Mouse (Mus musculus): ENCODE measurements around the gene Slc6a12. TPM values are rescaled to one million over a fixed set of nuclear protein-coding genes. Genes with fewer than 3 reads are reported as not detected.
A peak's percentile ranks its signal among the peaks of the same experiment; 100 is the strongest.

Slc6a12 gene
- polyA plus RNA-seq, 1 experiment from 2014 or later = 0.78 TPM

- Histone ChIP-seq H3K36me3 (ENCODE audit: control insufficient read depth, insufficient read depth, low read length) (no peaks in the 10 kb centered on the region), H3K27ac (replicated peaks; ENCODE audit: low read depth, low read length) (no peak overlapping the region), H3K4me3 (ENCODE audit: low read depth, low read length) (no peak overlapping the region), H3K27me3 (replicated peaks; ENCODE audit: control insufficient read depth, insufficient read depth, low read length) (no peaks in the 10 kb centered on the region), H3K9ac (ENCODE audit: low read depth, low read length) (no peak overlapping the region), H3K9me3 (ENCODE audit: control insufficient read depth, low read length) (no peaks in the 10 kb centered on the region), H3K4me2 (ENCODE audit: low read depth, low read length) (no peak overlapping the region), H3K4me1 (ENCODE audit: control insufficient read depth, insufficient read depth, low read length) (no peaks in the 10 kb centered on the region)
- ATAC-seq (ENCODE audit: low read depth) (no peak), DNase-seq (ENCODE audit: low spot score) (no peak)
- 66% methylated on average over 8 of the region's 8 CpGs for WGBS
Measured at GRCm38 (mm10) chr6:121336558-121336957, 6.3 kb upstream of the Slc6a12 start.

GRCm38 (mm10) chr6:121337229-121337628 lies 5.6 kb upstream of the Slc6a12 start:
- Histone ChIP-seq H3K27ac (replicated peaks; ENCODE audit: low read depth, low read length) (no peak overlapping the region), H3K27me3 (replicated peaks; ENCODE audit: control insufficient read depth, insufficient read depth, low read length) (no peaks in the 10 kb centered on the region), H3K9ac (ENCODE audit: low read depth, low read length) (no peak overlapping the region), H3K36me3 (ENCODE audit: control insufficient read depth, insufficient read depth, low read length) (no peaks in the 10 kb centered on the region), H3K4me3 (ENCODE audit: low read depth, low read length) (no peak overlapping the region), H3K9me3 (ENCODE audit: control insufficient read depth, low read length) (no peaks in the 10 kb centered on the region), H3K4me1 (ENCODE audit: control insufficient read depth, insufficient read depth, low read length) (no peaks in the 10 kb centered on the region), H3K4me2 (ENCODE audit: low read depth, low read length) (no peak overlapping the region)
- ATAC-seq (ENCODE audit: low read depth) (no peak), DNase-seq (ENCODE audit: low spot score) (no peak)
- WGBS = 84% methylated on average over 9 of the region's 9 CpGs

- Histone ChIP-seq H3K36me3 (ENCODE audit: control insufficient read depth, insufficient read depth, low read length) (no peaks in the 10 kb centered on the region), H3K4me2 (ENCODE audit: low read depth, low read length) (no peak overlapping the region), H3K27me3 (replicated peaks; ENCODE audit: control insufficient read depth, insufficient read depth, low read length) (no peaks in the 10 kb centered on the region), H3K9ac (ENCODE audit: low read depth, low read length) (no peak overlapping the region), H3K4me1 (ENCODE audit: control insufficient read depth, insufficient read depth, low read length) (no peaks in the 10 kb centered on the region), H3K27ac (replicated peaks; ENCODE audit: low read depth, low read length) (no peak overlapping the region), H3K9me3 (ENCODE audit: control insufficient read depth, low read length) (no peaks in the 10 kb centered on the region), H3K4me3 (ENCODE audit: low read depth, low read length) (no peak overlapping the region)
- 25% methylated on average over 3 of the region's 3 CpGs for WGBS
- ATAC-seq (ENCODE audit: low read depth) = peak; percentile 70
- peak; percentile 82 for DNase-seq (ENCODE audit: low spot score)
Measured at GRCm38 (mm10) chr6:121337770-121338518, 4.9 kb upstream of the Slc6a12 start.

- no peak overlapping the region for H3K27ac ChIP-seq (replicated peaks; ENCODE audit: low read depth, low read length)
- H3K4me2 ChIP-seq (ENCODE audit: low read depth, low read length) = no peak overlapping the region
- no peak for DNase-seq (ENCODE audit: low spot score)
- H3K9ac ChIP-seq (ENCODE audit: low read depth, low read length) = no peak overlapping the region
- peaks cover 4% of the 10 kb centered on the region; the same call in 1 of the 2 replicates for H3K27me3 ChIP-seq (replicated peaks; ENCODE audit: control insufficient read depth, insufficient read depth, low read length)
- no peaks in the 10 kb centered on the region for H3K9me3 ChIP-seq (ENCODE audit: control insufficient read depth, low read length)
- H3K4me1 ChIP-seq (ENCODE audit: control insufficient read depth, insufficient read depth, low read length) = no peaks in the 10 kb centered on the region
- no peak overlapping the region for H3K4me3 ChIP-seq (ENCODE audit: low read depth, low read length)
- WGBS = 45% methylated on average over 4 of the region's 4 CpGs
- no peaks in the 10 kb centered on the region for H3K36me3 ChIP-seq (ENCODE audit: control insufficient read depth, insufficient read depth, low read length)
- ATAC-seq (ENCODE audit: low read depth) = no peak; the same call in 1 of the 2 replicates
Measured at GRCm38 (mm10) chr6:121338519-121338896, 4.4 kb upstream of the Slc6a12 start.

DNA sequence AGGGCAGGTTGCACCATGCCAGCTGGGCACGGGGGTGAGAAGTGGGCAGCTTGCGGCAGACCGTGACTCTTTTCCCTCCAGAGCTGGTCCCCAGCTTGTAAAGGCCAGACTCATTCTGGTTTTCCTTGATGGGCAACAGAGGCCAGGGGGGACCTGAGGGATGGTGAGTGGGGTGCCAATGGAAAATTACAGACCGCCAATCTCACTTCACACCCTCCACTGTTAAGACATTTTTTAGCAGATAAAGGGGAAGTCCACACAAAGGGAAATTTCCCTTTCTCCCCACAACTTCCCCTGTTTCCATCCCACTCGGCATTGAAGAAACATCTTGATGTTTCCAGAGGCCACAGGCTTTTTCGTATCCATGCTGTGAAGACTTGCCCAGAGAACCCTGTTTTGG lies 1.2 kb upstream of the Slc6a12 start:
- H3K4me3 ChIP-seq (ENCODE audit: low read depth, low read length) = no peak overlapping the region
- H3K4me1 ChIP-seq (ENCODE audit: control insufficient read depth, insufficient read depth, low read length) = no peaks in the 10 kb centered on the region
- no peak overlapping the region for H3K27ac ChIP-seq (replicated peaks; ENCODE audit: low read depth, low read length)
- ATAC-seq (ENCODE audit: low read depth) (no peak), DNase-seq (ENCODE audit: low spot score) (no peak)
- no peak overlapping the region for H3K4me2 ChIP-seq (ENCODE audit: low read depth, low read length)
- no peaks in the 10 kb centered on the region for H3K36me3 ChIP-seq (ENCODE audit: control insufficient read depth, insufficient read depth, low read length)
- no peaks in the 10 kb centered on the region for H3K9me3 ChIP-seq (ENCODE audit: control insufficient read depth, low read length)
- no peak overlapping the region for H3K9ac ChIP-seq (ENCODE audit: low read depth, low read length)
- 80% methylated on average over 6 of the region's 6 CpGs for WGBS
- H3K27me3 ChIP-seq (replicated peaks; ENCODE audit: control insufficient read depth, insufficient read depth, low read length) = peaks cover 4% of the 10 kb centered on the region; the same call in 1 of the 2 replicates

DNA sequence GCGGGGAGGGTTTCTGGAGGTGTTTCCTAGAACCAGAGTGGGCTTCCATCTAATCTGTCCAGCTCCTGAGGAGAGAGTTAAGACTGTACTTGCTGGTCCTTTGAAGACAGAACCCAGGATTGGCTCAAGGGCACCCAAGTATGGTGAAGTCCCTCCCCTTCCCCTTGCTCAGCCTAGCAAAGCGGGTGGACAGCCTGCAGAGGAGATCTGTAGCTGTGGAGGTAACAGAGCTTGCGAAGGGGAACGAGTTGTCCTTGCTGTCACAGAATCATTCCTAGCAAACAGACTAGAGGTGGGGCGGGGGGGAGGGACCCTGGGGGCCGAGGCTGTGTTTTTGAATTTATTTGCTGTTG lies 871 bp downstream of the Slc6a12 start:
- no peak overlapping the region for H3K27ac ChIP-seq (replicated peaks; ENCODE audit: low read depth, low read length)
- H3K9me3 ChIP-seq (ENCODE audit: control insufficient read depth, low read length) = no peaks in the 10 kb centered on the region
- no peak for ATAC-seq (ENCODE audit: low read depth)
- H3K36me3 ChIP-seq (ENCODE audit: control insufficient read depth, insufficient read depth, low read length) = no peaks in the 10 kb centered on the region
- H3K4me3 ChIP-seq (ENCODE audit: low read depth, low read length) = no peak overlapping the region
- peaks cover 4% of the 10 kb centered on the region; the same call in 1 of the 2 replicates for H3K27me3 ChIP-seq (replicated peaks; ENCODE audit: control insufficient read depth, insufficient read depth, low read length)
- no peaks in the 10 kb centered on the region for H3K4me1 ChIP-seq (ENCODE audit: control insufficient read depth, insufficient read depth, low read length)
- H3K4me2 ChIP-seq (ENCODE audit: low read depth, low read length) = no peak overlapping the region
- WGBS = 64% methylated on average over 5 of the region's 6 CpGs
- H3K9ac ChIP-seq (ENCODE audit: low read depth, low read length) = no peak overlapping the region
- DNase-seq (ENCODE audit: low spot score) = no peak

DNA sequence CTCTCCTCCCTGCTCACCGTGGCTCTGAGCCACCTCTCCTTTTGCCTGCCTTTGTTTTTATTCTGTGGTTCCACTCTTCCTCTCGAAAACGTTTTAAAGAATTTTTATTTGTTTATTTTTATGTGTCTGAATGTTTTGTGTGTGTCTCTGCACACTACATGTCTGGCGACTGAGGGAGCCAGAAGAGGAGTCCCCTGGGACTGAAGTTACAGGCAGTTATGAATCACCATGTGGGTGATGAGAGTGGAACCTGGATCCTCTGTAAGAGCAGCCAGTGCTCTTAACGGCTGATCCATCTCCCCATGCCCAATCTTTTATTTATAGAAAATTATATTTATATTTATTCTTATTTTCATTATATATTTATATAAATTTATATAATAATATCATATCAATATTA lies 1.5 kb downstream of the Slc6a12 start:
- 47% methylated on average over 5 of the region's 5 CpGs for WGBS
- no peaks in the 10 kb centered on the region for H3K4me1 ChIP-seq (ENCODE audit: control insufficient read depth, insufficient read depth, low read length)
- no peak for ATAC-seq (ENCODE audit: low read depth)
- no peaks in the 10 kb centered on the region for H3K9me3 ChIP-seq (ENCODE audit: control insufficient read depth, low read length)
- no peak overlapping the region for H3K27ac ChIP-seq (replicated peaks; ENCODE audit: low read depth, low read length)
- H3K9ac ChIP-seq (ENCODE audit: low read depth, low read length) = no peak overlapping the region
- H3K4me2 ChIP-seq (ENCODE audit: low read depth, low read length) = no peak overlapping the region
- H3K36me3 ChIP-seq (ENCODE audit: control insufficient read depth, insufficient read depth, low read length) = no peaks in the 10 kb centered on the region
- DNase-seq (ENCODE audit: low spot score) = no peak
- no peak overlapping the region for H3K4me3 ChIP-seq (ENCODE audit: low read depth, low read length)
- peaks cover 4% of the 10 kb centered on the region; the same call in 1 of the 2 replicates for H3K27me3 ChIP-seq (replicated peaks; ENCODE audit: control insufficient read depth, insufficient read depth, low read length)

- Histone ChIP-seq H3K27me3 (replicated peaks; ENCODE audit: control insufficient read depth, insufficient read depth, low read length) (peaks cover 4% of the 10 kb centered on the region; the same call in 1 of the 2 replicates), H3K4me1 (ENCODE audit: control insufficient read depth, insufficient read depth, low read length) (no peaks in the 10 kb centered on the region), H3K9me3 (ENCODE audit: control insufficient read depth, low read length) (no peaks in the 10 kb centered on the region), H3K9ac (ENCODE audit: low read depth, low read length) (no peak overlapping the region), H3K4me3 (ENCODE audit: low read depth, low read length) (no peak overlapping the region), H3K4me2 (ENCODE audit: low read depth, low read length) (no peak overlapping the region), H3K27ac (replicated peaks; ENCODE audit: low read depth, low read length) (no peak overlapping the region), H3K36me3 (ENCODE audit: control insufficient read depth, insufficient read depth, low read length) (no peaks in the 10 kb centered on the region)
- ATAC-seq (ENCODE audit: low read depth) (no peak), DNase-seq (ENCODE audit: low spot score) (no peak)
- WGBS = 59% methylated on average over 8 of the region's 8 CpGs
Measured at GRCm38 (mm10) chr6:121346428-121346827, 3.6 kb downstream of the Slc6a12 start.

GRCm38 (mm10) chr6:121352276-121352675 lies 9.4 kb downstream of the Slc6a12 start:
- H3K36me3 ChIP-seq (ENCODE audit: control insufficient read depth, insufficient read depth, low read length) = no peaks in the 10 kb centered on the region
- H3K4me1 ChIP-seq (ENCODE audit: control insufficient read depth, insufficient read depth, low read length) = no peaks in the 10 kb centered on the region
- no peak overlapping the region for H3K9ac ChIP-seq (ENCODE audit: low read depth, low read length)
- no peaks in the 10 kb centered on the region for H3K9me3 ChIP-seq (ENCODE audit: control insufficient read depth, low read length)
- H3K4me2 ChIP-seq (ENCODE audit: low read depth, low read length) = no peak overlapping the region
- WGBS = 52% methylated on average over 2 of the region's 2 CpGs
- ATAC-seq (ENCODE audit: low read depth) (no peak), DNase-seq (ENCODE audit: low spot score) (no peak)
- H3K4me3 ChIP-seq (ENCODE audit: low read depth, low read length) = no peak overlapping the region
- no peak overlapping the region for H3K27ac ChIP-seq (replicated peaks; ENCODE audit: low read depth, low read length)
- no peaks in the 10 kb centered on the region for H3K27me3 ChIP-seq (replicated peaks; ENCODE audit: control insufficient read depth, insufficient read depth, low read length)
